Mouse (Mus musculus) intestine, embryonic 16.5 days (tissue): ENCODE data around the gene St3gal3. TPM values are rescaled to one million over a fixed set of nuclear protein-coding genes. Genes with fewer than 3 reads are reported as not detected.
A peak's percentile ranks its signal among the peaks of the same experiment; 100 is the strongest.

Experiments
- ATAC-seq: fragments of 200-750 bp; cut with Nextera tagmentation; 2 replicates; pipeline ENCODE4 v1.8.0; 2017; ENCODE audit warnings: moderate TSS enrichment, moderate library complexity
- H3K27ac ChIP-seq: fragments of 300-500 bp; sonication (generic); 2 replicates; pipeline ENCODE4 v1.5.1; 2014; ENCODE audit warnings: mild to moderate bottlenecking, low read length
- H3K27me3 ChIP-seq: fragments of 300-500 bp; sonication (generic); replicated peaks from 2 replicates; pipeline ENCODE4 v1.6.1; 2014; ENCODE audit warnings: low read length, control low read depth, mixed read lengths; ENCODE audit not compliant: control insufficient read depth, insufficient read depth
- H3K36me3 ChIP-seq: fragments of 300-500 bp; sonication (generic); 2 replicates; pipeline ENCODE4 v1.6.1; 2014; ENCODE audit warnings: low read length, control low read depth; ENCODE audit not compliant: control insufficient read depth, insufficient read depth
- H3K4me1 ChIP-seq: fragments of 300-500 bp; sonication (generic); 2 replicates; pipeline ENCODE4 v1.6.1; 2014; ENCODE audit warnings: low read length, control low read depth, mixed read lengths; ENCODE audit not compliant: control insufficient read depth, insufficient read depth
- H3K4me2 ChIP-seq: fragments of 300-500 bp; sonication (generic); 2 replicates; pipeline ENCODE4 v1.6.1; 2014; ENCODE audit warnings: low read depth, low read length, control low read depth
- H3K4me3 ChIP-seq: fragments of 300-500 bp; sonication (generic); 2 replicates; pipeline ENCODE4 v1.5.1; 2014; ENCODE audit warnings: mild to moderate bottlenecking, low read length
- H3K9ac ChIP-seq: fragments of 300-500 bp; sonication (generic); 2 replicates; pipeline ENCODE4 v1.6.1; 2014; ENCODE audit warnings: low read depth, low read length
- H3K9me3 ChIP-seq: fragments of 300-500 bp; sonication (generic); 2 replicates; pipeline ENCODE4 v1.6.1; 2016; ENCODE audit warnings: low read length, control low read depth; ENCODE audit not compliant: control insufficient read depth
- WGBS: fragments of 180-500 bp; shearing (Covaris S2); extraction: QIAGEN DNeasy Blood & Tissue Kit; methylation state at CpG from one replicate; pipeline ENCODE4 v1.1.7; 2014; 5-methylcytosine and 5-hydroxymethylcytosine counted together
- polyA plus RNA-seq: library from polyadenylated mRNA; unstranded; fragments of >200 nt; fragmentation: Nextera tagmentation; extraction: Ambion mirVana; gene quantifications from 2 replicates; pipeline ENCODE4 v1.2.1, GENCODE M21; 2015

The St3gal3 gene
- polyA plus RNA-seq, 1 experiment from 2014 or later: 8.6 TPM

GRCm38 (mm10) chr4:117891738-117892161 is 243.0 kb downstream of the St3gal3 start, which contains the start of gene Dph2:
TSS of gene Dph2 (minus strand) at chr4:117892032.
- Histone ChIP-seq H3K9me3 (no peaks in the 10 kb centered on the region), H3K36me3 (no peaks in the 10 kb centered on the region), H3K27me3 (no peaks in the 10 kb centered on the region), H3K4me2 (peak within 1 kb of the TSS; percentile 78), H3K4me3 (peak within 1 kb of the TSS; percentile 85), H3K27ac (no peak within 1 kb of the TSS), H3K9ac (peak within 1 kb of the TSS; percentile 72), H3K4me1 (peaks cover 16% of the 10 kb centered on the region)
- under 1% methylated on average over 21 of the region's 21 CpGs for WGBS
- peak; percentile 87 for ATAC-seq

GRCm38 (mm10) chr4:117890750-117891149 is 244.0 kb downstream of the St3gal3 start:
- H3K4me3 ChIP-seq: peak overlapping the region; percentile 85
- no peaks in the 10 kb centered on the region for H3K36me3 ChIP-seq
- no peak for ATAC-seq
- H3K27me3 ChIP-seq: no peaks in the 10 kb centered on the region
- H3K4me2 ChIP-seq: peak overlapping the region; percentile 78
- H3K9me3 ChIP-seq: no peaks in the 10 kb centered on the region
- no peak overlapping the region for H3K27ac ChIP-seq
- 87% methylated on average over 8 of the region's 8 CpGs for WGBS
- H3K9ac ChIP-seq: 0 out of 2 replicates have a peak overlapping the region, but pooled peaks have one; percentile 72
- peaks cover 26% of the 10 kb centered on the region for H3K4me1 ChIP-seq

GRCm38 (mm10) chr4:117890031-117890430 is 244.7 kb downstream of the St3gal3 start:
- peaks cover 4% of the 10 kb centered on the region for H3K36me3 ChIP-seq
- no peaks in the 10 kb centered on the region for H3K27me3 ChIP-seq
- no peak overlapping the region for H3K4me2 ChIP-seq
- H3K4me1 ChIP-seq: peaks cover 26% of the 10 kb centered on the region
- no peaks in the 10 kb centered on the region for H3K9me3 ChIP-seq
- no peak overlapping the region for H3K27ac ChIP-seq
- no peak overlapping the region for H3K9ac ChIP-seq
- ATAC-seq: no peak
- WGBS: 92% methylated on average over 14 of the region's 14 CpGs
- no peak overlapping the region for H3K4me3 ChIP-seq

GRCm38 (mm10) chr4:117889471-117889870 is 245.2 kb downstream of the St3gal3 start:
- Histone ChIP-seq H3K4me1 (peaks cover 26% of the 10 kb centered on the region), H3K27ac (no peak overlapping the region), H3K4me2 (no peak overlapping the region), H3K9ac (no peak overlapping the region), H3K4me3 (no peak overlapping the region), H3K36me3 (peaks cover 8% of the 10 kb centered on the region), H3K9me3 (no peaks in the 10 kb centered on the region), H3K27me3 (no peaks in the 10 kb centered on the region)
- WGBS: 94% methylated on average over 15 of the region's 15 CpGs
- ATAC-seq: no peak

- H3K4me2 ChIP-seq: no peak overlapping the region; the same call in 1 of the 2 replicates
- 76% methylated on average over 2 of the region's 2 CpGs for whole genome bisulfite sequencing
- peak overlapping the region; percentile 99; the same call in 1 of the 2 replicates for H3K4me3 ChIP-seq
- peak overlapping the region; percentile 95; the same call in 1 of the 2 replicates for H3K9ac ChIP-seq
- peaks cover 32% of the 10 kb centered on the region for H3K4me1 ChIP-seq
- H3K9me3 ChIP-seq: no peaks in the 10 kb centered on the region
- H3K27ac ChIP-seq: no peak overlapping the region
- H3K27me3 ChIP-seq: no peaks in the 10 kb centered on the region
- ATAC-seq: no peak
- H3K36me3 ChIP-seq: peaks cover 11% of the 10 kb centered on the region
Observed at GRCm38 (mm10) chr4:117887920-117888319, 246.8 kb downstream of the St3gal3 start.

- no peaks in the 10 kb centered on the region for H3K9me3 ChIP-seq
- WGBS: under 1% methylated on average over 36 of the region's 37 CpGs
- peak within 1 kb of the TSS; percentile 90 for H3K4me2 ChIP-seq
- peak within 1 kb of the TSS; percentile 51 for H3K27ac ChIP-seq
- ATAC-seq: peak; percentile 89
- H3K36me3 ChIP-seq: peaks cover 11% of the 10 kb centered on the region
- H3K9ac ChIP-seq: peak within 1 kb of the TSS; percentile 95
- H3K4me1 ChIP-seq: peaks cover 35% of the 10 kb centered on the region
- no peaks in the 10 kb centered on the region for H3K27me3 ChIP-seq
- peak within 1 kb of the TSS; percentile 99 for H3K4me3 ChIP-seq
Observed at GRCm38 (mm10) chr4:117887133-117887532, 247.6 kb downstream of the St3gal3 start, which contains the start of gene Atp6v0b. TSS of gene Atp6v0b (minus strand) at chr4:117887333.

GRCm38 (mm10) chr4:117886644-117887043 is 248.1 kb downstream of the St3gal3 start:
- no peaks in the 10 kb centered on the region for H3K27me3 ChIP-seq
- 2% methylated on average over 24 of the region's 24 CpGs for WGBS
- peak; percentile 14 for ATAC-seq
- H3K9ac ChIP-seq: peak overlapping the region; percentile 95
- H3K36me3 ChIP-seq: peaks cover 11% of the 10 kb centered on the region
- peak overlapping the region; percentile 90 for H3K4me2 ChIP-seq
- no peaks in the 10 kb centered on the region for H3K9me3 ChIP-seq
- peak overlapping the region; percentile 99 for H3K4me3 ChIP-seq
- H3K4me1 ChIP-seq: peaks cover 33% of the 10 kb centered on the region
- H3K27ac ChIP-seq: peak overlapping the region; percentile 51

- Histone ChIP-seq H3K9me3 (no peaks in the 10 kb centered on the region), H3K36me3 (peaks cover 11% of the 10 kb centered on the region), H3K9ac (peak overlapping the region; percentile 95), H3K4me3 (peak overlapping the region; percentile 99), H3K27ac (no peak overlapping the region), H3K27me3 (no peaks in the 10 kb centered on the region), H3K4me2 (peak overlapping the region; percentile 90), H3K4me1 (peaks cover 29% of the 10 kb centered on the region)
- ATAC-seq: no peak
- 77% methylated on average over 9 of the region's 9 CpGs for WGBS
Observed at GRCm38 (mm10) chr4:117885994-117886393, 248.7 kb downstream of the St3gal3 start.

GRCm38 (mm10) chr4:117885093-117885492 is 249.6 kb downstream of the St3gal3 start:
- H3K4me2 ChIP-seq: no peak overlapping the region
- H3K27ac ChIP-seq: no peak overlapping the region
- no peak overlapping the region for H3K4me3 ChIP-seq
- peaks cover 11% of the 10 kb centered on the region for H3K36me3 ChIP-seq
- 92% methylated on average over 10 of the region's 10 CpGs for WGBS
- no peak overlapping the region for H3K9ac ChIP-seq
- no peak for ATAC-seq
- no peaks in the 10 kb centered on the region for H3K27me3 ChIP-seq
- peaks cover 25% of the 10 kb centered on the region for H3K4me1 ChIP-seq
- no peaks in the 10 kb centered on the region for H3K9me3 ChIP-seq

- H3K36me3 ChIP-seq: peaks cover 11% of the 10 kb centered on the region
- no peaks in the 10 kb centered on the region for H3K27me3 ChIP-seq
- H3K27ac ChIP-seq: no peak overlapping the region
- H3K4me1 ChIP-seq: peaks cover 25% of the 10 kb centered on the region
- no peaks in the 10 kb centered on the region for H3K9me3 ChIP-seq
- ATAC-seq: no peak
- H3K4me2 ChIP-seq: peak overlapping the region; percentile 97
- H3K9ac ChIP-seq: peak overlapping the region; percentile 82; the same call in 1 of the 2 replicates
- peak overlapping the region; percentile 72 for H3K4me3 ChIP-seq
- 100% methylated on average over 1 of the region's 1 CpGs for WGBS
Observed at GRCm38 (mm10) chr4:117884146-117884545, 250.6 kb downstream of the St3gal3 start.
